Mouse (Mus musculus) hindbrain, embryonic 16.5 days (tissue): Measurements from ENCODE around the gene Zfp607b. TPM values are rescaled to one million over a fixed set of nuclear protein-coding genes. Genes with fewer than 3 reads are reported as not detected.
A peak's percentile ranks its signal among the peaks of the same experiment; 100 is the strongest.

Experiments used
- ATAC-seq: fragments of 200-750 bp; cut with Nextera tagmentation; 2 replicates; pipeline ENCODE4 v1.8.0; 2017; ENCODE audit warnings: moderate TSS enrichment, moderate library complexity
- H3K27ac ChIP-seq: fragments of 300-500 bp; sonication (generic); 2 replicates; pipeline ENCODE4 v1.5.1; 2014; ENCODE audit warnings: low read depth, mild to moderate bottlenecking, control low read depth, low read length, moderate library complexity
- H3K27me3 ChIP-seq: fragments of 300-500 bp; sonication (generic); replicated peaks from 2 replicates; pipeline ENCODE4 v1.6.1; 2014; ENCODE audit warnings: low read length; ENCODE audit not compliant: control insufficient read depth, insufficient read depth
- H3K36me3 ChIP-seq: fragments of 300-500 bp; sonication (generic); 2 replicates; pipeline ENCODE4 v1.6.1; 2014; ENCODE audit warnings: mild to moderate bottlenecking, low read length, moderate library complexity, mixed read lengths; ENCODE audit not compliant: control insufficient read depth, insufficient read depth
- H3K4me1 ChIP-seq: fragments of 300-500 bp; sonication (generic); 2 replicates; pipeline ENCODE4 v1.6.1; 2014; ENCODE audit warnings: low read depth, low read length; ENCODE audit not compliant: control insufficient read depth, insufficient read depth
- H3K4me2 ChIP-seq: fragments of 300-500 bp; sonication (generic); 2 replicates; pipeline ENCODE4 v1.6.1; 2014; ENCODE audit warnings: mild to moderate bottlenecking, low read length, control low read depth, moderate library complexity
- H3K4me3 ChIP-seq: fragments of 300-500 bp; sonication (generic); 2 replicates; pipeline ENCODE4 v1.5.1; 2014; ENCODE audit warnings: mild to moderate bottlenecking, low read length, control low read depth, moderate library complexity
- H3K9ac ChIP-seq: fragments of 300-500 bp; sonication (generic); 2 replicates; pipeline ENCODE4 v1.6.1; 2014; ENCODE audit warnings: low read depth, mild to moderate bottlenecking, control low read depth, low read length, moderate library complexity
- H3K9me3 ChIP-seq: fragments of 300-500 bp; sonication (generic); 2 replicates; pipeline ENCODE4 v1.6.1; 2014; ENCODE audit warnings: mild to moderate bottlenecking, low read length, moderate library complexity; ENCODE audit not compliant: control insufficient read depth
- WGBS: fragments of 180-500 bp; shearing (Covaris S2); extraction: QIAGEN DNeasy Blood & Tissue Kit; methylation state at CpG from one replicate; pipeline ENCODE4 v1.1.7; 2014; 5-methylcytosine and 5-hydroxymethylcytosine counted together
- polyA plus RNA-seq: library from polyadenylated mRNA; unstranded; fragments of >200 nt; fragmentation: Nextera tagmentation; extraction: Ambion mirVana; gene quantifications from 2 replicates; pipeline ENCODE4 v1.2.1, GENCODE M21; 2015

Gene Zfp607b
- polyA plus RNA-seq, 1 experiment from 2014 or later: 12.0 TPM

DNA sequence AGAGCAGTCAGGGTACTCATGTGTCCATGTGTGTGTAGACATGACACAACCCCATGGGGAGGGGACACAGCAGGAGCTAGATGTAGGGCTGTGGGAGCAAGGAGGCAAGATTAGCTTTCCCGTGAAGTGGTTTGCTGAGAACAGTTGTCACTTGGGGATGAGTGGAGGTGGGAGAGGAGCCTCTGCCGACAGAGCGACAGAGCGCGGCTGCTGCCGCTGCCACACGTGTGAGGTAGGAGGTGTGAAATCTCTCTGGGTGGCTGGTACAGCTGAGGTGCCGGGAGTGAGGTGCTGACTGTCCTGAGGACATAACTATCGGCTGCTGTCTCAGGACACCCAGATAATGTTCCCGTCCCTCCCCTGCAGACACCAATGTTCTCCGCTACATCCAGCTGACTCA, 33.6 kb upstream of the Zfp607b start:
- Histone ChIP-seq H3K4me2 (peak overlapping the region; percentile 74), H3K9me3 (no peaks in the 10 kb centered on the region)
- 60% methylated on average over 11 of the region's 11 CpGs for WGBS

DNA sequence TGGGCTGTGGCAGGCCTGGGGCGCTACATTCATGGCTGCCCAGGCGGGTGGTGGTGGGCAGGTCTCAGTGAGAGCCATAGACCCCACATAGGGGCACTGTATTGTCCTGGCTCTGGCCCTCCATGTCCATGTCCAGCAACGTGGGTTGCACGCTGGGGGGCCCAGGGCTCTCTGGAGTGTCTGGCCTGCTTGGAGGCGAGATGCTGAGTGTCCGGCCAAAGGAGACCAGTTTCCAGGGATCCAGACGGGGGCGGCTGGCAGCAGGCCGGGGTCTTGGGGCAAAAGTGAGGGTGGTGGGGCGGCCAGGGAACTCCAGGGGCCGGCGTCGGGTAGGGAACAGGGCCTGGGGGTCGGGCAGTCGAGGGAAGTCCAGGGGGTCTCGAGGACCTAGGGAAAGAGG, 32.5 kb upstream of the Zfp607b start:
- Histone ChIP-seq H3K4me3 (no peak overlapping the region), H3K36me3 (peaks cover 26% of the 10 kb centered on the region), H3K27ac (no peak overlapping the region), H3K4me2 (no peak overlapping the region), H3K27me3 (no peaks in the 10 kb centered on the region; the same call in 1 of the 2 replicates), H3K4me1 (peaks cover 15% of the 10 kb centered on the region; the same call in 1 of the 2 replicates), H3K9ac (no peak overlapping the region), H3K9me3 (no peaks in the 10 kb centered on the region)
- ATAC-seq: no peak
- WGBS: 84% methylated on average over 16 of the region's 16 CpGs

More for the DNA sequence above, 33.6 kb upstream of the Zfp607b start:
- Histone ChIP-seq H3K4me1 (peaks cover 15% of the 10 kb centered on the region; the same call in 1 of the 2 replicates), H3K9ac (0 out of 2 replicates have a peak overlapping the region, but pooled peaks have one; percentile 2), H3K4me3 (no peak overlapping the region), H3K36me3 (peaks cover 20% of the 10 kb centered on the region), H3K27ac (no peak overlapping the region), H3K27me3 (no peaks in the 10 kb centered on the region; the same call in 1 of the 2 replicates)
- no peak for ATAC-seq

DNA sequence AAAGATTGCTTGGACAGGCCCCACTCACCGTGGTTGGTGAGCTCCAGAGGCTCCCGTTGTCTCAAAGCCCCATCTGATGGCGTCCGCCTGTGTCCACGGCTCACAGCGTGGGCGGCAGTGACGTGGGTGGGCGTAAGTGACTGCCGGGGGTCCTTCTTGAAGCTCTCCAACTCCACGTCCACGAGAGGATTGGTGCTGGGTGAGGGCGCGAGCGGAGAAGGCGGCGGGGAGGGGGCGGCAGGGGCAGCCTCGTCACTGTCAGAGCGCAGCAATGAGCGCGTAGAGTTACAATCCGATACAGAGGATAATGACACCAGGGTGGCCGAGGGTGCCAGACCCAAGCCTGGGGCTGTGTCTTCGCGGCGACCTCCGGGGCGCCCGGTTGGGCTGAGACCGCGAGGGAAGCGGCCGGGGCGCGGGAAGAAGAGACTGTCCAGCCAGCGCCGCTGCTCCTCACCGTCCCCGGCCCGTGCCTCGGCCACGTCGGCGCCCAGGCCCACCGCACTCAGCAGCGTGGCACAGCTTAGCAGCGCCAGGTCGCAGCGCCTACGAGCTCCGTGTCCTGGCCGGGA, 31.2 kb upstream of the Zfp607b start:
- Histone ChIP-seq H3K27ac (no peak overlapping the region), H3K36me3 (peaks cover 33% of the 10 kb centered on the region), H3K27me3 (no peaks in the 10 kb centered on the region; the same call in 1 of the 2 replicates), H3K9me3 (no peaks in the 10 kb centered on the region), H3K4me1 (peaks cover 12% of the 10 kb centered on the region; the same call in 1 of the 2 replicates), H3K4me3 (no peak overlapping the region), H3K4me2 (no peak overlapping the region), H3K9ac (no peak overlapping the region)
- no peak for ATAC-seq
- 38% methylated on average over 43 of the region's 53 CpGs for WGBS

DNA sequence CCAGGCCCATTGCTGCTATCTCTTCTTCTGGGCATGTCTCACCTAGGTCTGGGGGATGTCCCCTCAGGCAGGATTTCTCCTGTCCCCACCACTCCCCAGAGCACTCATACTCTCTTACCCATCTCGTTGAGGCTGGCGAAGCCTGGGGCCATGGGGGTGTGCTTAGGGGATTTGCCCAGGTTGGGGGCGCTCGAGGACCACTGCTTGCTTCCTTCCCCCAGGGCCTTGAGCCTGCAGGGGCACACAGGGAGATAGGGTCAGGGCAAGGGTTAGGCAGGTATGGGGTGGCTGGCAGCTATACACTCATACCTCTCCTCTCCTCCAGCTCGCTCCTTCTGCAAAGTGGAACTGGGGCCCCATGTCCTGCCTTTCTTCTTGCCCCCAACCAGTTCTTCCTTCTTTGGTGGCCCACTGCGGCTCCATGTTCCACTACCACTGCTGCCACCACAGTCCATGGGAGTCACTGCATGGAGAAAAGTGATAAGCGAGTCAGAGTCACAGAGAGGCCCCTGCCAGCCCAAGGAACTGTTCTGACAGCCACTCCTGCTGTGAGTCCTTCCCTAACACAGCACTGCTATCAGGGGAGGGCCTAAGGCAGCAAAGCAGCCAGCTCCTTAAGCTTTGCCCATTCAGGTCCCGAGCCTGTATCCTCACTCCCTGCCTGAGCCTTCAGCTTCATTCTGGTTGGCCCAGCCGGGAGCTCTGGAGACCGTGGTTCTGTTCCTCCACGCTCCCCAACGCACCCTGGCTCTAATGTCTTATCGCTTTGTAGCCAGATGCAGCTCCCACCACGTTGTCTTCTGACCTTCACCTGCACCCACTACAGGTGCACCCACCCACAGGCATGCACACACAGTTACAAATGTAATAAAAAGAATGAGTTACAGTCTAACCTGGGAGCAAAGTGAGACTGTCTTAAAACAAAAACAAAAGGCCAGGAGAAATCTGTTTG, 30.2 kb upstream of the Zfp607b start:
- Histone ChIP-seq H3K4me1 (peaks cover 12% of the 10 kb centered on the region; the same call in 1 of the 2 replicates), H3K27me3 (no peaks in the 10 kb centered on the region; the same call in 1 of the 2 replicates), H3K36me3 (peaks cover 37% of the 10 kb centered on the region), H3K27ac (no peak overlapping the region), H3K4me2 (no peak overlapping the region), H3K9ac (no peak overlapping the region), H3K9me3 (no peaks in the 10 kb centered on the region), H3K4me3 (no peak overlapping the region)
- no peak for ATAC-seq
- 62% methylated on average over 14 of the region's 14 CpGs for WGBS

DNA sequence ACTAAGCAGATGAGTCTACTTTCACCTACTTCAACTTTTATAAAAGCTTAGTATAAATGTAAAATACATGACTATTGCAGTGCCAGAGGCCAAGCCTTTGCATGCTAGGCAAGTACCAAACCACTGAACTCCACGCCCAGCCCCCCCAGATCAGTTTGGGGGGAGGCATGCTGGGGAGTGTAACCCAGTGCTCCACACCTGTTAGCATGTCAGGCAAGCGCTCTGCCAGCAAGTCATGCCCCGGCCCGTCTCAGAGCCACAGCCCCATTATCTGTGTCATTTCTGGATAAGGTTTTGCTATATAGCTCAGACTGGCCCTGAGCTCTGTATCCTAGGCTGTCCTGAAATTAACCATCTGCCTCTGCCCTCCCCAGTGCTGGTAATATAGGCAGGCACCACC, 27.1 kb upstream of the Zfp607b start:
- H3K4me3 ChIP-seq: no peak overlapping the region
- H3K27ac ChIP-seq: no peak overlapping the region
- 97% methylated on average over 4 of the region's 4 CpGs for WGBS
- H3K4me1 ChIP-seq: no peaks in the 10 kb centered on the region
- ATAC-seq: no peak
- no peaks in the 10 kb centered on the region; the same call in 1 of the 2 replicates for H3K27me3 ChIP-seq
- H3K9me3 ChIP-seq: no peaks in the 10 kb centered on the region
- H3K9ac ChIP-seq: no peak overlapping the region
- no peak overlapping the region for H3K4me2 ChIP-seq
- peaks cover 30% of the 10 kb centered on the region for H3K36me3 ChIP-seq

DNA sequence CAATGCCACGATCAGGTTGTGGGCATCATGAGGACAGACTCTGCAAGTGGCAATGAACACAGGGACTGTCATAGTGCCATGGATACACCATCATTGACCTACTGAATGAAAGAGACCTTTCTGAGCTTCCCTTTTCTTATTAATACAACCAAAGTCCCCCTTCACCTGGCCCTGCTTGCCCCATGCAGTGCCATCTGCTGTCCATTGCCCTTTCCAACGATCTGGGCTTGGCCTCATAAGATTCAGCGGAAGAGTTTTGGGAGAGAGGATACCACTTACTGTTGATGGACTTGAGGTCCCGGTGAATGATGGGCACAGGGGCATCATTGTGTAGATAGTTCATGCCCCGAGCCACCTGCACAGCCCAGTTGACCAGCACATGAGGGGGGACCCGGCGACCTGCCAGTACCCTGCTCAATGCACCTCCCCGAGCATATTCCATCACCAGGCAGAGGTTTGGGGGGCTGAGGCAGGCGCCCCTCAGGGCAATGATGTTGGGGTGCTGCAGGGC, 16.0 kb upstream of the Zfp607b start:
- Histone ChIP-seq H3K36me3 (0 out of 2 replicates have a peak, but pooled peaks cover under 1% of the 10 kb centered on the region), H3K9ac (peak overlapping the region; percentile 97), H3K4me2 (peak overlapping the region; percentile 98), H3K9me3 (no peaks in the 10 kb centered on the region), H3K27ac (peak overlapping the region; percentile 92), H3K27me3 (no peaks in the 10 kb centered on the region), H3K4me3 (peak overlapping the region; percentile 94), H3K4me1 (peaks cover 28% of the 10 kb centered on the region)
- ATAC-seq: peak; percentile 1; the same call in 1 of the 2 replicates
- WGBS: 50% methylated on average over 9 of the region's 9 CpGs

DNA sequence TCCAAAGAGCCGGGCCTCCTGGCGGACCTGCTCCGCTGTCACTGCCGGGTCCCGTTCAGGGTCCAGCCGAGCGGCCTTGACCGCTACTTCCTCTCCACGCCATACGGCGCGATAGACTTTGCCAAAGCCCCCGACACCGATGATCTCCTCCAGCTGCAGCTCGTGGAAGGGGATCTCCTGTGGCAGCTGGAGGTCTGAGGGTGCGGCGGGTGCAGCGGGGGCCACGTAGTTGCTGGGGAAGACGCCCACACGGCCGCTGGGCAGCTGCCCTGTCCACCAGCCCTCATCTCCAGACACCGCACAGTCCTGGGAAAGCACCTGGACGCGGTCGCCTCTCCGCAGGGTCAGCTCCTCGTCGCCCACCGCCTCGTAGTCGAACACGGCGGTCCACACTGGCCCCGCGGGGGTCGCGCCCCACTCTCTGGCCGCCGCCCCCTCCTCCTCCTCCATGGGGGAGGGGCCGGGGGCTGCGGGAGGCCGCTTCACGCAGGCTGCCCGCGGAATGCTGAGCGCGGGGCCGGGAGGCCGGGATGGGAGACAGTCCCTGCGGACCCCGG, 15.5 kb upstream of the Zfp607b start:
- peak; percentile 9 for ATAC-seq
- Histone ChIP-seq H3K4me1 (peaks cover 28% of the 10 kb centered on the region), H3K36me3 (no peaks in the 10 kb centered on the region), H3K27ac (peak overlapping the region; percentile 92), H3K9ac (peak overlapping the region; percentile 97), H3K27me3 (no peaks in the 10 kb centered on the region), H3K9me3 (no peaks in the 10 kb centered on the region), H3K4me3 (peak overlapping the region; percentile 94), H3K4me2 (peak overlapping the region; percentile 98)
- WGBS: 1% methylated on average over 28 of the region's 52 CpGs

DNA sequence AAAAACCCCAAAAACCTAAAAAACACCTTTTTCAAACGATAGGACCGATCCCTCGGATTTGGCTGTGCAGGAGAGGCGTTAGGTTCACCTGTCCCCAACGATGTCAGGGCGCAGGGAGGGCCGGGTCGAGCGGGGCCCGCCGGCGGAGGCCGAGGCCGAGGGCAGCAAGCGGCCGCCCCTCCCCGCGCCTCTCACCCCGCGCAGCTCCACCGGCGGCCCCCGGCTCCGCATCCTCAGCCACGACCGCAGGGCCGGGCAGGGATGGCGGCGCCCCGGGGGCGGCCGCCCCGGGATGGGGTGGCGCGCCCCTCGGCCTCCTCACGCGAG, 15.0 kb upstream of the Zfp607b start:
- Histone ChIP-seq H3K4me2 (peak overlapping the region; percentile 98), H3K9ac (peak overlapping the region; percentile 97), H3K27ac (peak overlapping the region; percentile 92), H3K4me3 (peak overlapping the region; percentile 94), H3K4me1 (peaks cover 28% of the 10 kb centered on the region), H3K27me3 (no peaks in the 10 kb centered on the region), H3K36me3 (no peaks in the 10 kb centered on the region), H3K9me3 (no peaks in the 10 kb centered on the region)
- WGBS: 2% methylated on average over 31 of the region's 38 CpGs
- ATAC-seq: no peak; the same call in 1 of the 2 replicates
